Mouse (Mus musculus): Measurements from ENCODE around the gene Galnt16.

GRCm38 (mm10) chr12:80574318-80574717, 56.2 kb downstream of the Galnt16 start:
- TF ChIP-seq POLR2A (IDR thresholded peaks at IDR 0.05; ENCODE audit: extremely low read depth, insufficient read depth, low read length) (no peak), CTCF (IDR thresholded peaks at IDR 0.05; ENCODE audit: extremely low read depth, insufficient read depth, low read length) (no peak)

All from cortical plate, adult 2 months (tissue).